Mouse (Mus musculus) brain, embryonic 14.5 days (tissue): ENCODE measurements at regions not wholly inside any gene's neighbourhood (a gene's known extent, or its start where the extent isn't known, plus 50 kb on each side); places are given as distances from the start of the nearest gene placed in this dataset.
A peak's percentile ranks its signal among the peaks of the same experiment; 100 is the strongest.

Experiments
- DNase-seq: peaks from one replicate; pipeline ENCODE4 v3.0.0-alpha.2; 2011; ENCODE audit warnings: low read depth
- CTCF ChIP-seq: fragments of 200-500 bp; IDR thresholded peaks from 2 replicates; pipeline ENCODE4 v1.5.1; 2012; ENCODE audit warnings: inconsistent platforms, mild to moderate bottlenecking, moderate library complexity, borderline replicate concordance; ENCODE audit not compliant: insufficient read depth, insufficient read length; ENCODE audit errors: extremely low read depth
- POLR2A ChIP-seq: fragments of 200-500 bp; IDR thresholded peaks from 2 replicates; pipeline ENCODE4 v1.6.1; 2012; ENCODE audit warnings: mild to moderate bottlenecking, inconsistent platforms, borderline replicate concordance; ENCODE audit not compliant: poor library complexity, insufficient read depth, insufficient read length, severe bottlenecking; ENCODE audit errors: extremely low read depth

GRCm38 (mm10) chr4:54624024-54624873, 320.6 kb upstream of the Zfp462 start:
- TF ChIP-seq CTCF (no peak), POLR2A (no peak)
- DNase-seq: peak; percentile 89

- TF ChIP-seq CTCF (no peak), POLR2A (no peak)
- DNase-seq: peak; percentile 63
Observed at GRCm38 (mm10) chr4:54636986-54637641, 307.7 kb upstream of the Zfp462 start.

- DNase-seq: peak; percentile 36
- TF ChIP-seq POLR2A: no peak
- no peak for TF ChIP-seq CTCF
Observed at GRCm38 (mm10) chr4:54646033-54646432, 298.8 kb upstream of the Zfp462 start.

- peak; percentile 75 for DNase-seq
Observed at GRCm38 (mm10) chr4:54646459-54646858, 298.4 kb upstream of the Zfp462 start.

GRCm38 (mm10) chr4:54648254-54648653, 296.6 kb upstream of the Zfp462 start:
- DNase-seq: peak; percentile 24

More at GRCm38 (mm10) chr4:54646459-54646858, 298.4 kb upstream of the Zfp462 start:
- TF ChIP-seq POLR2A (no peak), CTCF (no peak)

GRCm38 (mm10) chr4:54651646-54652110, 293.2 kb upstream of the Zfp462 start:
- DNase-seq: peak; percentile 73
- TF ChIP-seq CTCF: no peak
- no peak for TF ChIP-seq POLR2A

More at GRCm38 (mm10) chr4:54648254-54648653, 296.6 kb upstream of the Zfp462 start:
- no peak for TF ChIP-seq POLR2A
- no peak for TF ChIP-seq CTCF

GRCm38 (mm10) chr4:54652111-54653021, 292.5 kb upstream of the Zfp462 start:
- DNase-seq: peak; percentile 93
- no peak for TF ChIP-seq CTCF
- no peak for TF ChIP-seq POLR2A

- TF ChIP-seq POLR2A (no peak), CTCF (no peak)
- peak; percentile 82 for DNase-seq
Observed at GRCm38 (mm10) chr4:54653097-54653776, 291.6 kb upstream of the Zfp462 start.
